Mouse (Mus musculus) left cerebral cortex, postnatal 4 days (tissue): Measurements from ENCODE around the gene Mbnl2. TPM values are rescaled to one million over a fixed set of nuclear protein-coding genes. Genes with fewer than 3 reads are reported as not detected.

Experiments
- DNase-seq: peaks from one replicate; pipeline ENCODE4 v3.0.0-alpha.2; 2022
- intact Hi-C: fragments of 180-260 bp; cut with DNase I; formaldehyde crosslinking; loops from one replicate; pipeline ENCODE4 v1.15.1; 2025
- total RNA-seq, 2 experiments: library from RNA; stranded (reverse); gene quantifications; 2 replicates each; pipeline ENCODE4 v1.2.3; 2021

The Mbnl2 gene
- total RNA-seq, 2 experiments from 2014 or later = 39.9 to 41.2 TPM

GRCm38 (mm10) chr14:120296231-120297006 is 20.9 kb downstream of the Mbnl2 start:
- intact Hi-C loops = no loop called here
- no peak for DNase-seq

DNA sequence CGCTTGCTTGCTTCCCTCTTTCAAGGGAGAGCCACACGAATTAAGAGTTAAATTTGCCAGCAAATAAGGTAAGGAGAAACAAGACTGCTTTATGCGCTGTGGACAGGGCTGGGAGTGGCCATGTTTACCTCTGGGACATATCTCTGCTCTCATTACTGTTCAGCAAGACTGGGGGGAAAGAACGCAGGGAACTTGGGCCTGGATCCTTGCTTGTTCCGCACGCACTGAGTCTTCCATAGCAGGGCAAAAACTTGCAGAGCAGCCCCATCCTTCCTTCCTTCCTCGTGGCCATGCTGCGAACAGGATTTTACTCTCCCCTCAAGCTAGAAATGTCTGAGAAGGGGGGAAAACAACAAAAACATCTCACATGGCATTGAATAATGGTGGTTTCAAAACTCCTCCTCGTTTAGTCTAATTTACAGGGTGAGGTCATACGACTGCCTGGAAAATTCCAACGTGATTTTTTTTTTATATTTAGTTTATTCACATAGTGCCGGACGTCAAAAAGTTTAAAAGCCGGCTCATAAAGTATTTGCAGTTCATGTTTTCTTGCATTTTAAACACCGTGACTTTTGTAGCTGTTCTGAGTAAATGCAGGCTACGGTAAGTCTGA is 21.8 kb downstream of the Mbnl2 start:
- no peak for DNase-seq

DNA sequence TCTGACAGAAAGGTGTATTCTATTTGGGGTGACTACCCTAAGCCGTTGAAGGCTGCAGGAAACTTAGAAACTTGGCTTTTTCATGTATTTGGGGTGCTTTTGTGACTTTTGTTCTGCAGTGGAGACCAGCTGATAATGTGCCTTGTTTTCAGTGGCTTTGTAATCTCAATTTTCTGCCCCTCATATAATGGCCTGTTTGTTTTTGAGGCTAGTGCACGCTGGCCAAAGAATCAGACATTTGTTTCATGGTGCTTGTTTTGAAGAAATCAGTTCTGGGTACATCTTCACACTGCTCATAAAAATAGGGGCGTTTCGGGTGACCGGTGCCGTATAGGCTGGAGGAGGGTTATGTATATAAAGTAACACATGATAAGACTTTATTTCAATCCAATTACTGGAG is 22.4 kb downstream of the Mbnl2 start:
- intact Hi-C loops = no loop called here
- DNase-seq = no peak

More for the DNA sequence above, 21.8 kb downstream of the Mbnl2 start:
- intact Hi-C loops = no loop called here

- intact Hi-C loops = no loop called here
- DNase-seq = no peak
Measured at GRCm38 (mm10) chr14:120298439-120298838, 23.0 kb downstream of the Mbnl2 start.

- DNase-seq = no peak
- intact Hi-C loops = no loop called here
Measured at GRCm38 (mm10) chr14:120299716-120300115, 24.2 kb downstream of the Mbnl2 start.

DNA sequence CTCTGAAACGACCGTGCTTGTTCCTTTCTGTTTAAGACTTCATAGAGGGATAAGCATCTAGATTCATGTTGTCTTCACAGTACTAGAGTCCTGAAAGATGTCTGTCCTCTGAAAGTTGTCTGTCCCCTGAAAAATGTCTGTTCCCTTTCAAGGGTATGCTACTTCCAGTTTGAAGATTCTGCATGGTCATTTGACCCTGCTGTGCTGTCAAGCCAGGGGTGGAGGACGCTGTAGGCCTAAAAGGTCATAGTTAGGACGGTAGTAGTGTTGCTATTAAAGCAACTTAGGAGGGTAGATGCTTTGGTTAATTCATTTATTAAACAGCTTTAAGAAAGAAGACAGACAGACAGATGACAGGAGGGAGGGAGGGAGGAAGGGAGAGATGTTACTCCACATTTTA is 24.7 kb downstream of the Mbnl2 start:
- intact Hi-C loops = no loop called here
- no peak for DNase-seq

DNA sequence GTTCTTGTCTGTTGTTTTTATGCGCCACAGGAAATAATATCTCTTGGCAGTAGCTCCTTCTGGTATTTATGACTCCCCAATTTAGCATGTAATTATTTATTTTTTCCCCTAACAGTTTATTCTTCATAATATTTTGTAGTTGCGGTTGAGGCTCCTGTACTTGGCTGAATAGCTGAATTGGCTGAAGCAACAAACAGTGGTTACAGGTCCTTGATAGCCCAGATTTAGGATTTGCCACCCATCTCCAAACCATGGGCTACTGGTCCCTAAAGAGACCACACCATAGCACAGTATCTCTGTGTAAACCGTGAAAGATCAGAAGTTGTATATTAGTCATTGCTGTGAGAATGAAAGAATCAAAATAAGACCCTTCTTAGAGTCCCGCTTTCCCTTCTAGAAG is 25.3 kb downstream of the Mbnl2 start:
- intact Hi-C loops = no loop called here

GRCm38 (mm10) chr14:120302913-120303548 is 27.6 kb downstream of the Mbnl2 start:
- intact Hi-C loops = no loop called here

More for the DNA sequence above, 25.3 kb downstream of the Mbnl2 start:
- no peak for DNase-seq

DNA sequence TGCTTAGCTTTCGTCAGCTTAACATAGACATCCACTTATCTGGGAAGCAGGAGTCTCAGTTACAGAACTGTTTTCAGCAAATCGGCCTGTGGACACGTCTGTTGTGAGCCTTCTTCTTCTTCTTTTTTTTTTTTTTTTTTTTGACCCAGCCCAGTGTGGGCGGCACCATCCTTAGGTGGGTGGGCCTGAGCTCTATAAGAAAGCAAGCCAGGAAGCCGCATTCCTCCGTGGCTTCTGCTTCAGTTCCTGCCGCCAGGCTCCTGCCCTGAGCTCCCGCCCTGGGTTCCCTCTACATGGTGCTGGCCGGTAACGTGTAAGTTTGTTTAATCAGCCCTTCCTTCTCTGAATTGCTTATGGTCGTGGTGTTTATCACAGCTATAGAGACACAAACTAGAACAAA is 30.8 kb downstream of the Mbnl2 start:
- no peak for DNase-seq
- intact Hi-C loops = no loop called here

More at GRCm38 (mm10) chr14:120302913-120303548, 27.6 kb downstream of the Mbnl2 start:
- peak; percentile 68 for DNase-seq

DNA sequence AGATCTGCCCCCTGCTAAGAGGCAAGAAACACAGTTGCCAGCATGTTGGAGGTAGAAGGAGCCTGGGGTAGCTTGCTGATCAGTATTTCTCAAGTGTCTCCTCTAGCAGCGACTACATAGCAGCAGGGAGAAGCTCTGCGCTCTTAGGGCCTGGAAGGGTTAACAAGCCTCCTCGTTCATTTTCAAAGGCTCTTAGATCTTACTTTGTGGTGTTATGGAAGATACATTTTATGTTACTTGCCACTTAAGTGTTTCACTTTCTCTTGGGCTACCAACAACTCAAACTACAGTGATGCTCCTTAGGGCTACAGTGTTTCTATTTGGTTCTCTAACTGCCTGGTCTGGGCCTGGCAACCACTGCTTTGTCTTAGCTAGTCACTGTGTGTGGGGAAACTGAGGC is 31.9 kb downstream of the Mbnl2 start:
- intact Hi-C loops = no loop called here
- no peak for DNase-seq

- no peak for DNase-seq
Measured at GRCm38 (mm10) chr14:120307963-120308362, 32.5 kb downstream of the Mbnl2 start.

DNA sequence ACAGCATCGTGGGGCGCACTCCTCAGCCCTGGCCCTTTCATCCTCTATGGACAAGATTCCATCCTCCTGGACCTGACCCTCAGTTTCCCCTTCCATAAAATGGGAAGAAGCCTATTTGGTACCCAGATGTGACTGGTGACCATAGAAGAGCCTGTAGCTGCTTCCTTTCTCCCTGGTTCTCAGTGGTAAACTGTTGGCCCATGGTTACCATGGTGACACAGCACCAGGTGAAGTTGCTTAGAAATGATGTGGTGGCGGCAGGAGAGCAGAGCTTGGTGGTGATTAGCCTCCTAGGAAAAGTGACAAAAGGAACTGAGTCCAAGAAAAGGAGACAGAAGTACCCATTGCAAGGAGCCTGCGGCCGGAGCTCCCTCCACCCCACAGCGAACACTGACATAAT is 34.2 kb downstream of the Mbnl2 start:
- intact Hi-C loops = no loop called here
- DNase-seq = no peak

More at GRCm38 (mm10) chr14:120307963-120308362, 32.5 kb downstream of the Mbnl2 start:
- intact Hi-C loops = no loop called here

- intact Hi-C loops = no loop called here
Measured at GRCm38 (mm10) chr14:120311330-120312097, 36.0 kb downstream of the Mbnl2 start.

DNA sequence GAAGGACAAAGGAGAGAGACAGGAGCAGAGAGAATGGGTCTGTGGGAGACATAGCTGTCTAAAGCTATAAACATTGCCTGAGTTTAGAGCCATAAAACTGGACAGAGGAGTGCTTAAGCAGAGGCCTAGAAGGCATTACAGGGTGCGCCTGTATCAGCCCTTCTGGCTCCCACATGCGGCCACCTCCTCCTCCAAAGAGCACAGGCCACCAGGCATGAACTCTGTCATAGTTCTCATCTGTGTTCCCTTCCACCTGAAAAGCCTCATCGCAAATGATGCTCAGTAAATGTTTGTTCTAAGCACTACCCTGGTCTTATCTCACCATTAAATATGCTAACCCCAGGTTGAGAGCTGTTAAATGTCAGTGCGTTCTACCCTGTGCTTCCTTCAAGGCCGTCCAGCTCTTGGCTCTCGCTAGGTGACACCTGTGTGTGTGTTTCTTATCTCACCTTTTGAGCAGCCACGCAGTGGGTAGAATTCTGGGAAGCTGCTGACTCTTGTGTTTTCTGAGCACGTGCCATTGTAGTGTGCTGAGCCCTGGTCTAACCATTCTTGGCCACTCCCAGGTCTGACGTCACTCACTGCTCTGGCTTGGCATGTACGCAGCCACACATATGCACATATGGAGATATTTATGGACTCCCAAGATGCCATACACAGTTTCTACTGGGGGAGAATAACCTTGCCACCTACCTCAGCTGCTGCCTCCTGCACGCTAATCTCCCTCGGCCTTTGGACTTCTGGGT is 37.4 kb downstream of the Mbnl2 start:
- intact Hi-C loops = no loop called here
- no peak for DNase-seq

More at GRCm38 (mm10) chr14:120311330-120312097, 36.0 kb downstream of the Mbnl2 start:
- DNase-seq = no peak

DNA sequence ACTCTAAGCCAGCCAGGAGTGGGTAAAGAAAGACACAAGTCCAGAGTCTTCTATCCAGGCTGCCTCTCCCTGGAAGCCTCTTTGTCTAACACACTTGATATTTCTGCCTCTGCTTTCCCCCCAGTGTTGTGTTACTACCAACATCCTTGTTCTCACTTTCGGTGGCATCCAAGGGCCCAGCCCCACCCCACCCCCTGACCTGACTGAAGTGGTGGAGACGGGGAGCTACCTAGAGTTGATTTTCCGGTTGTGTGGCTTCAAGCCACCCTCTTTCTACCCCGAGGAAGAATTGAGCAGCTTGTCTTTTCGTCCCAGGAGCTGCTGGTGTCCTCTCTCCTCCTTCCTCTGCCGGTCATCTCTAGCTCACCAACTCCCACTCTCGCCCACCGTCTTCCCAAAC is 38.0 kb downstream of the Mbnl2 start:
- no peak for DNase-seq
- intact Hi-C loops = no loop called here

- DNase-seq = no peak
- intact Hi-C loops = no loop called here
Measured at GRCm38 (mm10) chr14:120315721-120316120, 40.3 kb downstream of the Mbnl2 start.

GRCm38 (mm10) chr14:120318326-120318935 is 43.0 kb downstream of the Mbnl2 start:
- DNase-seq = no peak
- intact Hi-C loops = no loop called here

DNA sequence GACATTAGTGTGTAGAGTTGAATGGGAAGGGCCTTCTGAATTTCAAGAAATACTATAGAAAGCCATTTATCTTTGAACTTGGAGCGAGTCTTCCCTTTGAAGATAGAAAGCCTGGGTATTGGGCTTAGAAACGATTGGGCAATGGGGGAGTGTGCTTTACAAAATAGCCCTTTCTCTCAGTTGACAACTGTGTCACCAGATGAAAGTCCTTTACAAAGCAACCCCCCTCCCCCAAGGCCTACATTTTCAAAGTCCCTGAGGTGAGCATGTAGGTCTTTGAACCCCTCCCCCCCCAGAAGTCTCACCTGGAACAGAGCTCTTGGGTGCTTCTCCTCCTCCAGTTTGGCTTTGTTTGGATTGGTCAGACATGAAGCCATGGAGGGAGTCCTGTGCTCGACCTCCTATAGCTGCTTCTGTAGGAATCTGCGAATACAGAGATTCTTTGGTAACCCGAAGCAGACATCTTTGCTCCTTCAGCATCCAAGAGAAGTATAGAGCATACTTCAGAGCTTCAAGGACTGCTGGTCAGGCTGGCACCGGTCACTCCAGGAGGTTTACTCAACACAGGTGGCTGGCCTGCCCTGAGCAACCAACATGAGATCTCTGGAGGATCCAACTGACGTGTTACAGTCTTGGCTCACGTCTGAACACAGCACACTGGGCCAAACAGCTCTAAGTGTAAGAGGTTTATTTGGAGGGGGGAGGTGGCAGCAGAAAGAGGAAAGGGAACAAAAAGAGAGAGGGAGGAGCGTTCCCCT is 43.7 kb downstream of the Mbnl2 start:
- no peak for DNase-seq
- intact Hi-C loops = no loop called here

GRCm38 (mm10) chr14:120322041-120322440 is 46.6 kb downstream of the Mbnl2 start:
- DNase-seq = no peak
- intact Hi-C loops = no loop called here
